In genomic region chr16:90385326-90385687, GRCm38 (mm10) we compare ENCODE assay signal across 8 mouse cellular contexts. TPM values are rescaled to one million over a fixed set of nuclear protein-coding genes. Genes with fewer than 3 reads are reported as not detected.
DNase-seq lines count a peak whose midpoint lies in the region; ATAC-seq and TF ChIP-seq lines count a peak whose summit lies in the region.

No protein-coding gene starts in this region.

- under 1% methylated on average over 16 of the region's 16 CpGs for whole genome bisulfite sequencing in heart, embryonic 13.5 days
- WGBS in hindbrain, embryonic 10.5 days: under 1% methylated on average over 16 of the region's 16 CpGs
- WGBS in lung, postnatal 0 days: under 1% methylated on average over 16 of the region's 16 CpGs

- H3K4me2 ChIP-seq in heart, embryonic 13.5 days: peak overlapping the region; percentile 84
- H3K4me2 ChIP-seq in lung, postnatal 0 days (replicated peaks; ENCODE audit: low read depth, low read length): peak overlapping the region; percentile 95

- TF ChIP-seq CTCF in lung, postnatal 0 days (IDR thresholded peaks at IDR 0.05): no peak

- peak overlapping the region; percentile 71 for H3K4me3 ChIP-seq in heart, embryonic 13.5 days
- peak overlapping the region; percentile 94 for H3K4me3 ChIP-seq in hindbrain, embryonic 10.5 days
- H3K4me3 ChIP-seq in lung, postnatal 0 days (ENCODE audit: low read depth, low read length): peak overlapping the region; percentile 79

- no peak for TF ChIP-seq EP300 in lung, postnatal 0 days (IDR thresholded peaks at IDR 0.05)

- peaks cover 55% of the 10 kb centered on the region for H3K4me1 ChIP-seq in heart, embryonic 13.5 days
- peaks cover 49% of the 10 kb centered on the region for H3K4me1 ChIP-seq in hindbrain, embryonic 10.5 days (replicated peaks)
- H3K4me1 ChIP-seq in lung, postnatal 0 days (ENCODE audit: insufficient read depth, low read depth, low read length): peaks cover 8% of the 10 kb centered on the region; the same call in 1 of the 2 replicates

- peak overlapping the region; percentile 94 for H3K27ac ChIP-seq in heart, embryonic 13.5 days (replicated peaks)
- H3K27ac ChIP-seq in hindbrain, embryonic 10.5 days: peak overlapping the region; percentile 98
- H3K27ac ChIP-seq in lung, postnatal 0 days (ENCODE audit: low read length): peak overlapping the region; percentile 87

- H3K9me3 ChIP-seq in heart, embryonic 13.5 days: 0 out of 2 replicates have a peak, but pooled peaks cover 3% of the 10 kb centered on the region
- 0 out of 2 replicates have a peak, but pooled peaks cover 5% of the 10 kb centered on the region for H3K9me3 ChIP-seq in hindbrain, embryonic 10.5 days
- no peaks in the 10 kb centered on the region for H3K9me3 ChIP-seq in lung, postnatal 0 days (ENCODE audit: low read length)

- H3K27me3 ChIP-seq in heart, embryonic 13.5 days (replicated peaks): peaks cover 11% of the 10 kb centered on the region; the same call in 1 of the 2 replicates
- H3K27me3 ChIP-seq in hindbrain, embryonic 10.5 days (ENCODE audit: insufficient read depth, poor library complexity, severe bottlenecking): peaks cover 39% of the 10 kb centered on the region
- no peaks in the 10 kb centered on the region for H3K27me3 ChIP-seq in lung, postnatal 0 days (replicated peaks; ENCODE audit: insufficient read depth, low read length)

- DNase-seq in heart, adult 8-10 months (ENCODE audit: low spot score): no peak
- peak; percentile 70 for DNase-seq in ZHBTc4 (ENCODE audit: low read depth, low spot score)
- no peak for DNase-seq in hindbrain, embryonic 10.5 days (ENCODE audit: low spot score)
- DNase-seq in lung, postnatal 0 days (ENCODE audit: low spot score): peak; percentile 53
- no peak for DNase-seq in frontal cortex, postnatal 36 days (ENCODE audit: low spot score in 2 of 2)
- DNase-seq in testis, postnatal 14 days (ENCODE audit: low spot score): no peak
- no peak for DNase-seq in layer of hippocampus, adult 11-12 months (ENCODE audit: low spot score)

- peaks cover 5% of the 10 kb centered on the region for H3K36me3 ChIP-seq in heart, embryonic 13.5 days
- peaks cover 14% of the 10 kb centered on the region for H3K36me3 ChIP-seq in hindbrain, embryonic 10.5 days
- no peaks in the 10 kb centered on the region for H3K36me3 ChIP-seq in lung, postnatal 0 days (ENCODE audit: insufficient read depth, low read length)

- ATAC-seq in heart, embryonic 13.5 days (ENCODE audit: extremely low read depth, insufficient number of reproducible peaks, low FRiP score, low TSS enrichment): no peak
- ATAC-seq in lung, postnatal 0 days: peak; percentile 16

- H3K9ac ChIP-seq in heart, embryonic 13.5 days: peak overlapping the region; percentile 89
- peak overlapping the region; percentile 66 for H3K9ac ChIP-seq in lung, postnatal 0 days (replicated peaks; ENCODE audit: low read depth)

RNA-seq across cellular contexts. Expression of gene Hunk, which starts 0.5 kb away (rescaled TPM):
- polyA plus RNA-seq in heart, embryonic 13.5 days (2015; fragmentation: Nextera tagmentation; extraction: Ambion mirVana): 9.5 and 10.6 TPM in 2 replicates
- under 1 TPM; 0.19 to 0.79 (median 0.45) TPM for total RNA-seq in heart, adult 8-10 months (2022)
- 12.7 and 14.4 TPM in 2 replicates for polyA plus RNA-seq in hindbrain, embryonic 10.5 days (2016; fragmentation: Nextera tagmentation; extraction: Ambion mirVana)
- 6.4 and 7.4 TPM in 2 replicates for polyA plus RNA-seq in lung, postnatal 0 days (2015; fragmentation: Nextera tagmentation; extraction: Ambion mirVana)

Comparison
In these comparisons a context has a peak if more than half of its experiments do, and no peak if none do; other contexts are left out.
1. DNase-seq: peak in ZHBTc4 (single experiment) and lung, postnatal 0 days (single experiment); none in heart, adult 8-10 months (single experiment), hindbrain, embryonic 10.5 days (single experiment), frontal cortex, postnatal 36 days (0 of 2), testis, postnatal 14 days (single experiment) and layer of hippocampus, adult 11-12 months (single experiment).
2. Peak in every context shown above with its lines, with median percentiles within 50 percentile points of each other: H3K27ac ChIP-seq and H3K4me3 ChIP-seq.